Mouse (Mus musculus) ZHBTc4 (cell line): Measurements from ENCODE around the gene Rptor.

Source experiments
- DNase-seq: peaks from one replicate; pipeline ENCODE4 v3.0.0-alpha.2; 2011; ENCODE audit warnings: low read depth, low spot score

Rptor gene

DNA sequence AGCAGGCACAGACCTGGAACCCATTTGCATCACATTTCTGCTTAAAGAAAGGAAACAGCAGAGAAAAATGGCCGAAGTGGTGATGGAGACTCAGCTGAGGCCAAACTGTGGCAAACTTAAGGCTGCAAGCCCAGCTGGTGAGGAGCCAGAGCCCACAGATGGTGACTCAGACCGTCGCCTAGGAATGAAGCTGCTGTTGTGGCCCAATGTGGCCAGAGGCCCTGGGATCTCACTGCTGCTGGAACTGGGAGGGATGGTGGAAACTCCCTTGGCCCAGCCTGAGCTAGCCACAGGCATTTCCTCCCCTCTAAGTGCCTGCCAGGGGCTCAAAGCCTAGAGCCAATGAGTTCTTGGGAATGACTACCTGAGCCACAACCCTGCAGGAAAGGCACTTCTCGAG lies 330.4 kb downstream of the Rptor start:
- DNase-seq, result no peak

GRCm38 (mm10) chr11:119933819-119934583 lies 331.3 kb downstream of the Rptor start:
- DNase-seq, result no peak

DNA sequence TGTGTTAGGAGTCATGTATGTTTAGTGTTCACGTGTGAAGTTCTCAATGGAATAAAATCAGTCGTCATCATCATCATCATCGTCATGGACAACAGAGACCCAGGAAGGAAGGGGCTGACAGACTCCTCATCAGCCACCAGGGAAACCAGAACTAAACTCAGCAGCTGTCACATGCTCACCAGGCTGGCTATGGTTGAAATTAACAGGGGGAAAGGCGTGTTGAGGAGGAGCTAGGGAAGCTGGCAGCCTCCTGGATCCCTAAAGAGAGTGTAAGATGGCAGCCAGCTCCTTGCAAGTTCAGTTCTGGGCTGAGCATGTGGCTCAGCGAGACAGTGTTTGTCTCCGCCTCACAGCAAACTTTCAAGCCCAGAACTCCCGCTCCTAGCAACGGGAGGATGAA lies 332.1 kb downstream of the Rptor start:
- DNase-seq, result no peak

DNA sequence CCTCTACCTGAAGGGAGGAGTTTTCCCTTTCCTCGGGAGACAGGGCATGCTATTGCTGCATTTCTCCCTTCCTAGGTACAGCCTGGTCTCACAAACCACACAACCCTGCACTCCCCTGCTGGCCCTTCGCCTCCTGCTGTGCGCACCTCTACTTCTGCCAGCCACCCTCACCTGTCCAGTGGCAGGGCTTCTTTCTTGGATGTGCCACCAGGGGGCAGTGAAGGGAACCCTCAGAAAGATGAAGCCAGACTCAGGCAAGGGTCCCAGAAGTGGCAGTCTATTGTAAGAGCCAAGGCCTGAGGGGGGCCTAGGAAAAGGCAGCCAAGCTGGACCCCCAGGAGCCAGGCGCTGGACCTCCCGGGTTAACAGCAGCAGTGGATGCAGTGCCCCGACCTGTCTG lies 332.8 kb downstream of the Rptor start:
- DNase-seq, result peak; percentile 76

DNA sequence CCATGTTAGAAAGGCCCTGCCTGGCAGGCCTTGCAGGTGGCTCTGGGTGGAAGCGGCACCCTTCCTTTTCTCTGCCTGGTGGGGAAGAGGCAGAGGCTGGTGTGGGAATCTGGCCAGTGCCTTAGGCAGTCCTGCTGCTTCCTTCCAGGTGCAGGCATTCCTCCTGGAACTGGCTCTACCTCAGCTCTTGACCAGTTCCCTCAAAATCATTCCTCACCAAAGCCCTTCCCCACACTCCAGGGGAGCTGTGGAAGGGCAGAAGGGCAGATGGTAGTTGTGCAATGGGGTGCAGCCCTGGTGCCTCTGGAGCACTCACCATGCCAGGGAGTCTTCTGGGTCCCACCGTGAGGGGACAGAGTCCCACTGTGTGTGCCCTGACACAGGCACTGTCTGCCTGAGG lies 333.8 kb downstream of the Rptor start:
- no peak for DNase-seq

DNA sequence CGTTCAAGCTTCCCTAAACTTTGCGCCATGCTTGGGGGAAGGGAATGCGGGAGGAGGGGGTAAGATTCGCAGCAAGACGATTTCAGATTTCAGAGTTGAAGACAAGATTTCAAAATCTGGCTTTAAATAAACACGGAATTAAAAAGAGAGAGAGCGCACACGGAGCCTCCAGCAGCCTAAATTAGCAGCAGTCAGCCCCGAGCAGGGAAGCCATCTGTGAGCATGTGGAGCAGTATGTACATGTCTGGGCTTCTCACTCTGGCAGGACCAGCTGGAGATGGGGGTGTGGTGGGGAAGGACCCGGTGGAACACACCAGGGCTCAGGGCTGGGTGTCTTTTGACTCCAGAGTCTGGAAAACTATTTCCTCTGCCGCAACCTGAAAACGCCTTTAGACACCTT lies 334.5 kb downstream of the Rptor start:
- DNase-seq, result peak; percentile 76

- peak; percentile 92 for DNase-seq
Observed at GRCm38 (mm10) chr11:119937772-119938502, 335.2 kb downstream of the Rptor start.

GRCm38 (mm10) chr11:119939073-119939710 lies 336.5 kb downstream of the Rptor start:
- DNase-seq, result no peak

DNA sequence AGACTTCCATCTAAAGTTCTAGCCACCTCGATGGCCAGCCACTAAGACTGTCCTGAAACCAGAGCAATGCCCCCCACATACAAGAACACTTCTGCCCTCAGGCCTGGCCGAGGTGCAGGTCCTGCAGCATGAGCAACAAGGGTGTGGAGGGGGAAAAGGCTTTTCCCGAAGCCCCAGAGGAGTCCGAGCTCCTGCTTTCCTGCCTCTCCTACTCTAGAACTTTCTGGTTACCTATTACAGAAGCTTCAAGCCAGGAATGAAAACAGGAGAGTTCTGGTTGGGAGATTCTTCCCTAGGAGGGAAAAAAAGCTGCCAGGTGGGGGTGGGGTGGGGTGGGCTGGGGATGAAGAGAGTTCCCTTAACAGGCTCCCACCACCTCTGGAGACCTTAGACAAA lies 337.0 kb downstream of the Rptor start:
- no peak for DNase-seq

DNA sequence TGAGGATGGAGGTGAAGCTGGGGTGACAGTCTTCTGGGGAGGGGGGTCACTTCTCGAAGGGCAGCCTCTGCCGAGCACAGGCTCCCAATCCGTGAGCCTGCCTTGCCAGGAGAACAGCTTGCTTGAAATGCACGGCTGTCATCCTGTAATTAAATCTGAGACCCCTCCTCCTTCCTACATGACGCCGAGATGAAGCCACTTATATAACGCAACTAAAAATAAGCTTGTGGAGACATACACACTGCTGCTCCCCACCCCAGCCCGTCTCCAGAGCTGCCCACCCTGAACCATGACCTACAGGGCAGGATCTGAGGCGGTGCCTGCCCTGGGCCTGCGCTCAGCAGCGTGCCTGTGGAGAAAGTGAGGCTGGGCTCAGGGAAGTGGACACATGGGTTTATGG lies 337.4 kb downstream of the Rptor start:
- DNase-seq, result no peak

- DNase-seq, result peak; percentile 75
Observed at GRCm38 (mm10) chr11:119941794-119942193, 339.1 kb downstream of the Rptor start.

DNA sequence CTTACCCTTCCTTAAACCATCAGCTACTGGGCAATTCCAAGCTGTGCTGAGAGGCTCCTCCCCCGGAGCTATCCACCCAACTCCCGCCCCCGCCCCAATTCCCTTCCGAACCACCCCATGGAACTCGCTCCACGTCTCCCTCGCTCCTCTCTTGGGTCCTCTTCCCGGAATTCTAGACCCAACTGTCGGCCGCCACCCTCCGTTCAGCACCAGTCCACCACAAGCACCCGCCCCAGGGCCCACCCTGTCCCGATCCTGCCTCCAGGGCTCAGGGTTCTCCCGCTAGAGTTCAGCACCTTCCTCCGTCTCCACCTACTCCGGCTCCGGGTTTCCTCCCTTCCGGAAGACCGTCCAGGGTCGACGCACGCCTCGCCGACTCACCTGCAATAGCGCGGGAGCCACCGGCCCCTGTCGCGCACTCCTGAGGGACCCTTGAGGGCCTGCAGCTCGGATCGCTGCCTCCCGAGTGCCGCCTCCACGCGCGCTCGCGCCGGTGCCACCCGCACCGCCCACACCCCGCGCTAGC lies 339.6 kb downstream of the Rptor start:
- DNase-seq, result peak; percentile 94

DNA sequence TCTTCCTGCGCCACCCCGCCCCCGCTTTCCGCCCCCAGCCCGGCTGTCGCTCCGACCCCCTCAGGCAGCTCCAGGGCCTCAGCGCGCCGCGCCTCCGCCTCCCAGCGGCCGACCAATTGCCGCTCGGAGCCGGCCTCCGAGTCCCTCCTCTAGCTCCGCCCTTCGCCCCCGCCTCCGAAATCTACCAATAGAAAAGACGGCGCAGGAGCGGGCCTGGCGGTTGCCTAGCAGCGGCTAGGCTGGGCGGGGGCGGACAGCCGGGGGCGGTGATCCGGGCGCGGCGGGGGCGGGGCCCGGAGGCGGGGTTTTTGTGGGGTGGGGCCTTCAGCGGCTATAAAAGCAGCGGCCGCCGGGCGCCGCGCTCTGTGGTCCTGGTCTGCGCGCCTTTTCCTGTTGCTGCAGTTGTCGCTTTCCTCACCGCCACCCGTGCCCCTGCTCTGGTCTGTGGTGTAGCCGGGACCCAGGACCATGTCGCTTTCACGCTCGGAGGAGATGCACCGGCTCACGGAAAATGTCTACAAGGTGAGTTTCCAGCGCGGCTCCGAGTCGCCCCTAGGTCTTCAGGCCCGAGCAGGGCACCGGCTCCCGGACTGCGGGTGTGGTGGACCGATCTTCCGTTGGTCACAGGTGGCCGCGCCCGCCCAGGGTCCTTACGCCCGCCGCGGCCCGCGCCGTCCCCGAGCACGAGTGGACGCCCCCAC lies 340.2 kb downstream of the Rptor start, which contains the start of gene Baiap2:
Gene Baiap2 (plus strand): TSS at position 37 of the 701 bp plus-strand sequence.
- DNase-seq, result peak; percentile 99

DNA sequence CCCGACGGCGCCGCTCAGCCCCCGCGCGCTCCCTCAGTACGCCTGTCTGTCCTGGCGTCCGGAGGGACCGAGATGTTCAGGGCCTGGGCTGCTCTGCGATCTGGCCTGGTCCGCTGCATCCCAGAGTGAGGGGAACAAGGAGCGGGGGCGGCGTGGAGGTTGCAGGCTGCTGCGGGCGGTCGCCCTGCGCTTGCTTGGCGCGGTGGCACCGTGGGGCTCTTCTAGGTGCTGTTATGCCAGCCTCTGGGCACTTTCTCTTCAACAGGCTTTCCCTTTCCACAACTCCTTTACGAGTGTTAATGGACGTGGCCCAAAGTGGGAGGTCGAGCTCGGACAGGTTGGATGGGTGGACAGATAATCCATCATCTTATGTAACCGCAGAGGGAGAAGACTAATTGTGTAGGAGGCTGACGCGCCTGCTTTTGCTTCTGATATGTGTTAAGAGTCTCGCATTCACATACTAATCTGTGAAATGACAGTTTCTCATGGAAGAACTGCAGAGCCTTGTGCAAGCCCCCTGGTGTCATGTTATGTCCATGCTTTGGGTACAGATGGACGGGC lies 340.8 kb downstream of the Rptor start:
- no peak for DNase-seq

DNA sequence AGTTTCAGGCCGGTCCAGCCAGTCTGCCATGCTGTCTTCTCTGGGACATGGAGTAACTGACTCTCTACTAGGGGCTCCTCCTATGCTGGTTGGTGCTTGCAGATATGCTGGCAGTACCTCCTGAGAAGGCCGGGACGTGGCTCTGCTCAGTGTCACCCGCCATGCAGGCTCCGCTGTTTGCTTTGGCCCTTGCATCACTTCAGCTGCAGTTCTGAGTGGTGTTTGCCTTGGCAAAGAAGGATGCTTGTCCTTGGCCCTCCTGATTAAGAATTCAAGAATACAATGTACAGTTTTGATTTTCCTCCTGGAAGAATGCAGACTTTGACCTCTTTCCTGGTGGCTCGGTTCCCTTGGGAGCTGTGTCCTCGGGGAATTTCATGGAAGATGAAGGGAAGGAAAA lies 342.6 kb downstream of the Rptor start:
- DNase-seq, result no peak

DNA sequence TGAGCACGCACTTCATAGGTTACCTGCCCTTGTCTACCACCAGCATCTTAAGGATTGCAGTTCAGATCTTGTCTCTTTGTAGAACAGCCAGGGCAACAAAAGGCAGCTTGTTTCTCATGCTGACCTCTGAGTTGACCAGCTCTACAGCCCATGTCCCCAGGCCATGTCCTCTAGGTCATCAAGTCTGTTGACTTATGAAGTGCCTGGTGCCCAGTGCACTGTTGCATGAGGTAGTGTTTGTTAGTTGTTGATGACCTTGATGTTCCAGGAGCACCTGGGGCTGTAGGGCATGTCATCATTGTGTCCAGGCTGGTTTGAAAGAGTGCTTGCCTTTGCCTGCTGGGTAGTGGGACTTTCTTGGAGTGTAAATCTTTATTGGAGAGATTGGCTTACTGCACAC lies 344.7 kb downstream of the Rptor start:
- no peak for DNase-seq

- peak; percentile 76 for DNase-seq
Observed at GRCm38 (mm10) chr11:119947897-119948296, 345.2 kb downstream of the Rptor start.

DNA sequence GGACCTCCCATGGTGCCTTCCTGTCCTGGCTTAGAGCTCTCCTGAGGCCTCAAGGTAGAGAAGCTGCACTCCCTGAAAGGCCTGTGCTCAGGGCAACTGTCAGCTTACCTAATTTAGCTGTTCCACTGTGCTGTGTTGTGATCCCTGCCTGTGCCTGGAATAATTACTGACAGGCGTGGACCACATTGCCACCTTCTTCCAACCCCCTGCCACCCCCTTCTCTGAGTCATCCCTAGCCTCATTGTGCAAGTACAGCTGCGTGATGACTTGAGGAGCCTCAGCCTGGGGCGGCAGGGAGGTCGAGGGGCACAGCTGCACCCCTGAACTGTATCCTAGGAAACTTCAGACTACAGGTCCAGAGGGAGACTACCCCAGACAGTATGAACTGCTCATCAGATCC lies 345.6 kb downstream of the Rptor start:
- no peak for DNase-seq

DNA sequence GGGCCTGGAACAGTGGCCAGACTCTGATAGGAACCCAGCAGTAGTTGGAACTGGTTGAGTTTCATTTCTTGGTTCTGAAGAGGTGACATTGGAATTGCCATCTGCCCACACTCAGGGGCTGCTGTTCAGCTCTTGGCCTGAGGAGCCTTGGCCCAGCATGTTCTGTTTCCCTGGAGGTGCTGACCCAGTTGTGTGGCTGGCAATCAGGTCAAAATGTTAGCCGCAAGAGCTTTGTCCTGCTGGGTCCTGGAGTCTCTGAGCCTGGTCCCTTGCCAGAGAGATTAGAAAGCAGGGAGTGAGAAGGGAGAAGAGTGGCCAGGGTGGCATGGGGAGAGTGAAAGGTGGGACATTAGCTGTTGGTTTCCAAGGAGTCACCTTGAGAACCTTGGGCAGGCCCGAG lies 346.1 kb downstream of the Rptor start:
- DNase-seq, result no peak
